9 mouse cellular contexts compared by ENCODE assay signal in the genomic region with DNA sequence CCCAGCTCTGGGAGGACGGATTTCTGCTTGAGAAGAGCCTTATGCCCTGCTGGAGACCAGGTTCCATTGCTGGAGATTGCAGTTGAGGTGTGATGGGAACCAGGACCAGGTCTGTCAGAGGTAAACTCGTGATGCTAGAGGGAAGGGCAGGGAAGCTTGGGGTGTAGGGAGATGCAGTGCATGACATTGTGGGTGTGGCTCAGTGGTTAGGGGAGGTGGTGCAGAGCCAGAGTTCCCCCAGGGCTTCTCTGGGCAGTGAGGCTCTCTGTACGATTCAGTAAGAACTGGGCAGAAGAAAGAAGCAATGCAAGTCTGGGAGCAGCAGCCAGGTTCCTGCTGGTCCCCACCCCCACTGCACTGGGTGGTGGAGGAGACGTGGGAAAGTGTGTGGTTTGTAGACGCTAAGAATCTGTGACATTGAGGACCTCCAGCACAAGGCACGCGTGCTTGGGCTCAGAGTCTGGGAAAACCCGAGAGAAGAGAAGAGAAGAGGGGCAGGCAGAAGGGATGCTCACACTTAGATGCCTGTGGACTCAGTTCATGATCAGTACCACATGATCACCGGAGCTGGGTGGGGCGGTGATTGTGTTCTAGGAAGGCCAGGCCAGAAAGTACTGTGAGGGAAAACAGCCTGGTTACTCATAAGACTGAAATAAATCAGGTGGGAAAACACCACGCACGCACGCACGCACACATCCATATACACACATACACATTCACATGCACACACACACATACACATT. TPM values are rescaled to one million over a fixed set of nuclear protein-coding genes. Genes with fewer than 3 reads are reported as not detected.
DNase-seq lines count a peak whose midpoint lies in the region; ATAC-seq and TF ChIP-seq lines count a peak whose summit lies in the region.
"Had no signal": no experiment of that assay in that cellular context is flagged by ENCODE, and none has a peak within 500 bp of the region (broad histone marks: within the 10 kb centered on the region; RNA-seq: fewer than 3 reads in every experiment).

No protein-coding gene starts in this region.

- 0 out of 2 replicates have a peak, but pooled peaks have one; percentile 4 for TF ChIP-seq CTCF in lung, embryonic 14.5 days (IDR thresholded peaks at IDR 0.05; ENCODE audit: low read depth)
- no peak for TF ChIP-seq CTCF in intestine, postnatal 0 days (IDR thresholded peaks at IDR 0.05; ENCODE audit: low read depth)

- peak overlapping the region; percentile 3; the same call in 1 of the 2 replicates for H3K4me3 ChIP-seq in lung, embryonic 14.5 days (ENCODE audit: low read depth, low read length)
- H3K4me3 ChIP-seq in intestine, postnatal 0 days (ENCODE audit: low read depth, low read length): no peak overlapping the region
- no peak overlapping the region for H3K4me3 ChIP-seq in myocyte

- DNase-seq in lung, embryonic 14.5 days: no peak
- DNase-seq in lung, postnatal 4 days: no peak
- DNase-seq in c-Kit-positive CD71-positive TER-119-positive erythroid progenitor cells, embryonic 14.5 days (ENCODE audit: low spot score): peak; percentile 42
- no peak for DNase-seq in cerebellum, postnatal 4 days (ENCODE audit: low spot score in 2 of 2)

- H3ac ChIP-seq in myocyte (ENCODE audit: control insufficient read depth, insufficient read length): no peak overlapping the region

- 81% methylated on average over 14 of the region's 14 CpGs for WGBS in lung, embryonic 14.5 days
- 75% methylated on average over 14 of the region's 14 CpGs for WGBS in intestine, postnatal 0 days

- TF ChIP-seq POLR2A in myocyte (IDR thresholded peaks at IDR 0.05; ENCODE audit: insufficient read length, low read depth): no peak

- H3K4me1 ChIP-seq in lung, embryonic 14.5 days (ENCODE audit: insufficient read depth): peaks cover 13% of the 10 kb centered on the region
- peaks cover 5% of the 10 kb centered on the region; the same call in 1 of the 2 replicates for H3K4me1 ChIP-seq in intestine, postnatal 0 days (replicated peaks; ENCODE audit: control insufficient read depth, insufficient read depth, low read length)

- H3K36me3 ChIP-seq in lung, embryonic 14.5 days (ENCODE audit: insufficient read depth): no peaks in the 10 kb centered on the region
- H3K36me3 ChIP-seq in intestine, postnatal 0 days (ENCODE audit: control insufficient read depth, insufficient read depth): no peaks in the 10 kb centered on the region
- H3K36me3 ChIP-seq in myocyte (ENCODE audit: control insufficient read depth, insufficient read depth): no peaks in the 10 kb centered on the region

- H3K27ac ChIP-seq in lung, embryonic 14.5 days (ENCODE audit: low read depth): no peak overlapping the region
- H3K27ac ChIP-seq in intestine, postnatal 0 days (ENCODE audit: low read depth, low read length): no peak overlapping the region

- no peak for ATAC-seq in lung, embryonic 14.5 days (ENCODE audit: insufficient read depth)
- ATAC-seq in intestine, postnatal 0 days: no peak
- no peak for ATAC-seq in granulocyte monocyte progenitor cell, adult 5-6 weeks (replicated peaks; ENCODE audit: poor library complexity, severe bottlenecking)
- no peak for ATAC-seq in frontal cortex, adult (ENCODE audit: low TSS enrichment)
- ATAC-seq: forebrain, embryonic 14.5 days had no signal

- no peaks in the 10 kb centered on the region for H3K79me2 ChIP-seq in myocyte (ENCODE audit: control insufficient read depth, insufficient read depth)

- H3K9me3 ChIP-seq in lung, embryonic 14.5 days (ENCODE audit: low read depth, low read length): no peaks in the 10 kb centered on the region
- H3K9me3 ChIP-seq in intestine, postnatal 0 days (ENCODE audit: control insufficient read depth): no peaks in the 10 kb centered on the region

- H3K4me2 ChIP-seq in lung, embryonic 14.5 days: 0 out of 2 replicates have a peak overlapping the region, but pooled peaks have one; percentile 89
- H3K4me2 ChIP-seq in intestine, postnatal 0 days (replicated peaks; ENCODE audit: low read depth): 0 out of 2 replicates have a peak overlapping the region, but pooled peaks have one; percentile 0
- H3K4me2 ChIP-seq in myocyte (ENCODE audit: low read depth): no peak overlapping the region

- H3K27me3 ChIP-seq in lung, embryonic 14.5 days (ENCODE audit: insufficient read depth, low read length): no peaks in the 10 kb centered on the region
- H3K27me3 ChIP-seq in intestine, postnatal 0 days (replicated peaks; ENCODE audit: control insufficient read depth, insufficient read depth, low read length): no peaks in the 10 kb centered on the region
- H3K27me3 ChIP-seq in myocyte (ENCODE audit: control insufficient read depth, insufficient read depth, insufficient read length): no peaks in the 10 kb centered on the region

- H3K9ac ChIP-seq in lung, embryonic 14.5 days: no peak overlapping the region
- H3K9ac ChIP-seq in intestine, postnatal 0 days (ENCODE audit: low read depth, low read length): no peak overlapping the region

TF ChIP-seq in myocyte, 11 proteins besides CTCF, POLR2A, EP300 and RAD21:
- TF ChIP-seq USF1 (IDR thresholded peaks at IDR 0.05; ENCODE audit: low read depth): peak; percentile 4
- TF ChIP-seq MYOG (IDR thresholded peaks at IDR 0.05; ENCODE audit: control insufficient read depth in 1 of 3, insufficient read depth in 1 of 3, insufficient read length in 2 of 3, low read depth in 2 of 3): no peak

RNA-seq across cellular contexts. Expression of a gene that starts 2.3 kb away (rescaled TPM):
- 21.5 and 22.0 TPM in 2 replicates for polyA plus RNA-seq in lung, embryonic 14.5 days (2014; fragmentation: Nextera tagmentation; extraction: Ambion mirVana)
- polyA plus RNA-seq in intestine, postnatal 0 days (2015; fragmentation: Nextera tagmentation; extraction: Ambion mirVana): 17.0 and 18.8 TPM in 2 replicates
- polyA plus RNA-seq in myocyte (2012; fragmentation: generic; extraction: Trizol): 9.0 TPM
- total RNA-seq in granulocyte monocyte progenitor cell, adult 5-6 weeks (2014; fragmentation: Nextera tagmentation): 79.1 and 85.4 TPM in 2 replicates
- total RNA-seq in granulocyte monocyte progenitor cell, adult 5-6 weeks (2017): 30.2 and 30.3 TPM in 2 replicates

RNA-seq across cellular contexts. Expression of a gene that starts 57.2 kb away (rescaled TPM):
- not detected in 2 replicates for polyA plus RNA-seq in lung, embryonic 14.5 days (2014; fragmentation: Nextera tagmentation; extraction: Ambion mirVana)
- 1.1 and 1.5 TPM in 2 replicates for polyA plus RNA-seq in intestine, postnatal 0 days (2015; fragmentation: Nextera tagmentation; extraction: Ambion mirVana)
- polyA plus RNA-seq in myocyte (2012; fragmentation: generic; extraction: Trizol): not detected
- not detected in 2 replicates for total RNA-seq in granulocyte monocyte progenitor cell, adult 5-6 weeks (2014; fragmentation: Nextera tagmentation)
- not detected in 2 replicates for total RNA-seq in granulocyte monocyte progenitor cell, adult 5-6 weeks (2017)
- polyA plus RNA-seq: forebrain, embryonic 14.5 days had no signal
